Mouse (Mus musculus) hindbrain, embryonic 14.5 days (tissue): Measurements from ENCODE around the gene A130010J15Rik. TPM values are rescaled to one million over a fixed set of nuclear protein-coding genes. Genes with fewer than 3 reads are reported as not detected.

Source experiments
- ATAC-seq: fragments of 200-750 bp; cut with Nextera tagmentation; 2 replicates; pipeline ENCODE4 v1.8.0; 2017; ENCODE audit warnings: moderate number of reproducible peaks, mild to moderate bottlenecking, moderate TSS enrichment, moderate library complexity; ENCODE audit not compliant: low FRiP score
- DNase-seq: peaks from one replicate; pipeline ENCODE4 v3.0.0-alpha.2; 2015; ENCODE audit warnings: low spot score
- H3K27ac ChIP-seq: fragments of 300-500 bp; sonication (generic); 2 replicates; pipeline ENCODE4 v1.5.1; 2014; ENCODE audit warnings: mild to moderate bottlenecking, moderate library complexity
- H3K27me3 ChIP-seq: fragments of 300-500 bp; sonication (generic); 2 replicates; pipeline ENCODE4 v1.6.1; 2014; ENCODE audit warnings: mild to moderate bottlenecking, low read length, mixed read lengths; ENCODE audit not compliant: control insufficient read depth, insufficient read depth
- H3K36me3 ChIP-seq: fragments of 300-500 bp; sonication (generic); replicated peaks from 2 replicates; pipeline ENCODE4 v1.6.1; 2014; ENCODE audit not compliant: control insufficient read depth, insufficient read depth
- H3K4me1 ChIP-seq: fragments of 300-500 bp; sonication (generic); replicated peaks from 2 replicates; pipeline ENCODE4 v1.6.1; 2014; ENCODE audit warnings: antibody characterized with exemption, low read length, mixed read lengths; ENCODE audit not compliant: control insufficient read depth, insufficient read depth
- H3K4me2 ChIP-seq: fragments of 300-500 bp; sonication (generic); replicated peaks from 2 replicates; pipeline ENCODE4 v1.6.1; 2014; ENCODE audit warnings: mild to moderate bottlenecking, moderate library complexity
- H3K4me3 ChIP-seq: fragments of 300-500 bp; sonication (generic); replicated peaks from 2 replicates; pipeline ENCODE4 v1.5.1; 2014; ENCODE audit warnings: mild to moderate bottlenecking, low read length
- H3K9ac ChIP-seq: fragments of 300-500 bp; sonication (generic); 2 replicates; pipeline ENCODE4 v1.6.1; 2014
- H3K9me3 ChIP-seq: fragments of 300-500 bp; sonication (generic); 2 replicates; pipeline ENCODE4 v1.6.1; 2016; ENCODE audit warnings: low read length; ENCODE audit not compliant: control insufficient read depth
- WGBS: fragments of 180-500 bp; shearing (Covaris S2); extraction: QIAGEN DNeasy Blood & Tissue Kit; methylation state at CpG from one replicate; pipeline ENCODE4 v1.1.7; 2014; 5-methylcytosine and 5-hydroxymethylcytosine counted together
- polyA plus RNA-seq: library from polyadenylated mRNA; unstranded; fragments of >200 nt; fragmentation: Nextera tagmentation; extraction: Ambion mirVana; gene quantifications from 2 replicates; pipeline ENCODE4 v1.2.1, GENCODE M21; 2014

Gene A130010J15Rik
- polyA plus RNA-seq, 1 experiment from 2014 or later, result 11.4 TPM

DNA sequence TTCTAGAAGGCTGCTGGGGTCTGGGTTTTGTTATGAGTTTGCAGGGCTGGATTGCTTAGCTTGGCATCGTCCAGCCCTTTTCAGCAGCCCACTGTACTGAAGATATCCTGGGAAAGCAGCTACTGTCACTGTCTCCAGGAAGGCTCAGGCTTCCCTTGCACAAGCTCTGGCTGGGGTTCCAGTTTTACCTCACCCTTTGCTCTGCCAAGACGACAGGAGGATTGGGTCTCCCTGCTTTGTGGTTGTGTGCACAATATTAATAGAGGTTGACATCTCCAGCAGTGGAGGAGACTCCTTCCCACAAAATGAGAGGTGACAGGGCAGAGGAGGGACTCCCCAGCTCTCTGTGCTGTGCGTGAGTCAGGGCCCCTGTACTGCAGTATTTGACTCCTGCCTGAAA is 18.6 kb upstream of the A130010J15Rik start:
- no peak for DNase-seq
- Histone ChIP-seq H3K27ac (no peak overlapping the region), H3K9ac (no peak overlapping the region), H3K36me3 (no peaks in the 10 kb centered on the region), H3K27me3 (peaks cover 26% of the 10 kb centered on the region), H3K4me3 (no peak overlapping the region), H3K4me2 (no peak overlapping the region), H3K4me1 (no peaks in the 10 kb centered on the region), H3K9me3 (no peaks in the 10 kb centered on the region)
- ATAC-seq, result no peak
- 72% methylated on average over 3 of the region's 3 CpGs for WGBS

DNA sequence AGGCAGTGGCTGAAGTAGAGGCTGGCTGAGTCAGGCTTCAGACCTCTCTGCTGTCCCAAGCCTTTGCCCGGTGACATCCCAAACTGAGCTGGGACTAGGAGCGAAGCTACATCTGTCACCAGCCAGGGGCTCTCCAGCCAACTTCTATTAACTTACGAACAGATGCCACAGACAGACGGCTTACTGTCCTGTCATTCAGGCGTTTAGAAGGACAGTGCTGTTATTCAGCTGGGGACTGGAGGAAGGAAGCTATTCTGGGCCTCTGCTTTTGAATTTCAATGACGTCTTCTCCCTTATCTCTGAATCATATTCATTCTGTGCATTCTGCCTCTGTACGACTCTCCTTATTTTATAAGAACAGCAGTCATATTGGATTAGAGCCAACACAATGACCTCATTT is 16.7 kb upstream of the A130010J15Rik start:
- ATAC-seq (no peak; the same call in 1 of the 2 replicates), DNase-seq (no peak)
- Histone ChIP-seq H3K4me2 (no peak overlapping the region), H3K9me3 (no peaks in the 10 kb centered on the region), H3K27ac (no peak overlapping the region), H3K4me1 (no peaks in the 10 kb centered on the region), H3K9ac (no peak overlapping the region), H3K4me3 (no peak overlapping the region), H3K27me3 (peaks cover 38% of the 10 kb centered on the region), H3K36me3 (no peaks in the 10 kb centered on the region)
- WGBS, result 36% methylated on average over 7 of the region's 7 CpGs

- Histone ChIP-seq H3K9me3 (no peaks in the 10 kb centered on the region), H3K9ac (no peak within 1 kb of the TSS), H3K4me3 (peak within 1 kb of the TSS; percentile 12; the same call in 1 of the 2 replicates), H3K27ac (no peak within 1 kb of the TSS), H3K36me3 (no peaks in the 10 kb centered on the region), H3K4me1 (no peaks in the 10 kb centered on the region), H3K27me3 (peaks cover 38% of the 10 kb centered on the region), H3K4me2 (peak within 1 kb of the TSS; percentile 29)
- no peak for DNase-seq
- WGBS, result under 1% methylated on average over 30 of the region's 30 CpGs
- ATAC-seq, result peak; percentile 46
These were observed 15.0 kb upstream of the A130010J15Rik start, which contains the start of gene Irf6 for GRCm38 (mm10) chr1:193152872-193153271. Gene Irf6, plus strand, starts transcription at chr1:193153111.

DNA sequence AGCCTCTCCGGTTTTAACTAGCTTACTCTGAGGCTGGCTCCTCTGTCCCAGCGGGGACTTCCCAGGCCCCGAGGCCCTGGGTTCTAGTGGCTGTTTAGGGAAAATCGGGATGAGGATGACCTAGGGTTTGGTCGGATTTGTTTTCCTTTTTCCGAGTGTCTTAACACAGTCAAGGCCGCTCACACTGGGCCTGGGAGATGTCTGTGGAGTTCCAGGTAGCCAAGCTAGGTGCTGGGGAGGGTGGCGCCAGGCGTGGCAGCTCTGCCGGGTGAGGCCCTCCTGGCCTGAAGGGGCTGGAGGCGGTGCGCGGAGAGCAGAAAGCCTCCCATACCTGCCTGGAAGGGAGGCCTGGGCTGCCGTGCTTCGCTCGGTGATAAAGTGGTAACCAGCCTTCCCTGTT is 14.3 kb upstream of the A130010J15Rik start:
- Histone ChIP-seq H3K4me3 (no peak overlapping the region), H3K4me1 (no peaks in the 10 kb centered on the region), H3K27ac (no peak overlapping the region), H3K27me3 (peaks cover 38% of the 10 kb centered on the region), H3K9me3 (no peaks in the 10 kb centered on the region), H3K36me3 (no peaks in the 10 kb centered on the region), H3K9ac (no peak overlapping the region), H3K4me2 (no peak overlapping the region)
- WGBS, result 27% methylated on average over 16 of the region's 16 CpGs
- ATAC-seq (no peak), DNase-seq (no peak)

GRCm38 (mm10) chr1:193156316-193157110 is 11.3 kb upstream of the A130010J15Rik start:
- WGBS, result 79% methylated on average over 15 of the region's 15 CpGs
- no peak for DNase-seq
- no peaks in the 10 kb centered on the region for H3K4me1 ChIP-seq
- H3K27me3 ChIP-seq, result peaks cover 38% of the 10 kb centered on the region
- ATAC-seq, result no peak
- no peak overlapping the region for H3K4me2 ChIP-seq
- H3K9ac ChIP-seq, result no peak overlapping the region
- H3K4me3 ChIP-seq, result no peak overlapping the region
- no peak overlapping the region for H3K27ac ChIP-seq
- H3K36me3 ChIP-seq, result no peaks in the 10 kb centered on the region
- H3K9me3 ChIP-seq, result no peaks in the 10 kb centered on the region

GRCm38 (mm10) chr1:193157111-193157492 is 10.7 kb upstream of the A130010J15Rik start:
- Histone ChIP-seq H3K36me3 (no peaks in the 10 kb centered on the region), H3K4me3 (no peak overlapping the region), H3K27ac (no peak overlapping the region), H3K9ac (no peak overlapping the region), H3K27me3 (peaks cover 34% of the 10 kb centered on the region), H3K9me3 (no peaks in the 10 kb centered on the region), H3K4me1 (no peaks in the 10 kb centered on the region), H3K4me2 (no peak overlapping the region)
- 77% methylated on average over 8 of the region's 8 CpGs for WGBS
- DNase-seq, result no peak
- no peak for ATAC-seq

DNA sequence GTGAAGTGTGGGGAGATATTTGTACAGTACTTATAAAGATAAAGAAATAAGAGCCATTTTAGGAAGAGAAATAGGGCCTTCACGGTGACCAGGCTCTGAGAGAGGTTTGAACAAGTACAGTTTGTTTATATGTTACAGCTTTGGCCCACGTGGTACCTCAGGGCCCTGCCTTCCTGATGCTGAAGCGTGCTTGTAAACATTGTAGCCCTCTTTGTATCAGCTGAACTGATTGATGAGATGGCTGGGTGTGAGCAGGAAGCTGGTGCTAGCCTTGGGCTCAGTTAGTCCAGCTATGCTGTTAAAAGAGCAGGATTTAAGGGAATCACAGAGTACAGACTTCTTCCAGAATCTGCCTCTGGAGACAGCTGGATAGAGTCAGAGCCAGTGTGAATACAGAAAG is 8.7 kb upstream of the A130010J15Rik start:
- no peaks in the 10 kb centered on the region for H3K9me3 ChIP-seq
- H3K27ac ChIP-seq, result no peak overlapping the region
- H3K9ac ChIP-seq, result no peak overlapping the region
- no peaks in the 10 kb centered on the region for H3K4me1 ChIP-seq
- ATAC-seq (no peak), DNase-seq (no peak)
- H3K36me3 ChIP-seq, result no peaks in the 10 kb centered on the region
- peaks cover 13% of the 10 kb centered on the region for H3K27me3 ChIP-seq
- H3K4me3 ChIP-seq, result no peak overlapping the region
- 70% methylated on average over 3 of the region's 3 CpGs for WGBS
- no peak overlapping the region for H3K4me2 ChIP-seq

DNA sequence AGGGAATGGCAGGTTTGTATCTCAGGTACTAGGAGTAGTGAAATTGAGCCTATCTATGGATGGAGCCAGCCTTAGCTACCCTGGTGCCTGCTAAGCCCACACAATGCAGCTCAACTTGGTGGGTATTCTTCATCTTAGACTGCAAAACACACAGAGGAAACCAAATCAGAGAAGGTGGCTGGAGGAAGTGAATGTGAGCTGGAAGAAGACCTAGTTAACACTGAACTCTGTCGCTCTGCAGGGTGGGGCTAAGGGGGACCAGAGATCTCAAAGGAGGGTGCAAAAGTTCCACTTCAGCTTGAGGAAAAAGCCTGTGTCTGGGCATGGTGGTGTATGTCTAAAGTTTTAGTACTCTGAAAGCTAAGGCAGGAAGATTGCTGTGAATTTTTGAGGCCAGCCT is 8.2 kb upstream of the A130010J15Rik start:
- Histone ChIP-seq H3K27ac (no peak overlapping the region), H3K4me2 (no peak overlapping the region), H3K36me3 (no peaks in the 10 kb centered on the region), H3K4me1 (no peaks in the 10 kb centered on the region), H3K4me3 (no peak overlapping the region), H3K9me3 (no peaks in the 10 kb centered on the region), H3K9ac (no peak overlapping the region), H3K27me3 (peaks cover 8% of the 10 kb centered on the region)
- 63% methylated on average over 1 of the region's 1 CpGs for WGBS
- DNase-seq, result no peak
- no peak for ATAC-seq

DNA sequence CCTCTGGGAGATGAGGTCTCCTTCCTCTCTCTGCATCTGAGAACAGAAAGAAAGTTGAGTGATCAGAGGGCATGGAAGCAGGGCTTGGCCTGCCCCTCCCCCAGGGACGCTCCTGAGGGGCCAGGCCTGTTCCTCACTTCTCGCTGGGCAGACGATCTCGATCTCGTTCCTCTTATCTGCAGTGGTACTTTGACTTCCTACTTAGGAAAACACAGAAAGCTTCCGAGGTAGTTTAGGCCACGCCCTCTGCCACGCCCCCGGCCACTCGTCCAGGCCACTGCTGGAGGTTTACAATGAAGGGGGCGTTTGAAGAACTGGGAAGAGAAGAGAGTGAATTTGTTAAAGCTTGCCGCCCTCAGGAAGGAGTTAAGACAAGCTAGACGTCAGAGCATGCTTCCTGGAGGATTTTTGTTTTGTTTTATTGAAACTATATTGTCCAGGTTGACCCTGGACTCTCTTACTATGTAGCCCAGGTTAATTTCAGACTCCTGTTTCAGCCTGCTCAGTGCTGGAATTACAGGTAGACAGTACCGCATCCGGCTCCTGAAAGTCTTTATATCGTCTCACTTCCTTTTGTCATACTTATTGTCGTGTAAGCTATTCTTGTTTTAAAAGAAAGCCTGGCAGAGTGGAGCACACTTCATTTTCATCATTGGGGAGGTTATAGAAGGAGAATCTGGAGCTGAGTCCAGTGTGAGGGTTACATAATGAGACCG is 7.4 kb upstream of the A130010J15Rik start:
- no peak overlapping the region for H3K4me3 ChIP-seq
- 0 out of 2 replicates have a peak, but pooled peaks cover under 1% of the 10 kb centered on the region for H3K27me3 ChIP-seq
- H3K27ac ChIP-seq, result no peak overlapping the region
- no peak overlapping the region for H3K9ac ChIP-seq
- H3K9me3 ChIP-seq, result no peaks in the 10 kb centered on the region
- no peaks in the 10 kb centered on the region for H3K36me3 ChIP-seq
- H3K4me1 ChIP-seq, result no peaks in the 10 kb centered on the region
- ATAC-seq (no peak), DNase-seq (no peak)
- H3K4me2 ChIP-seq, result peak overlapping the region; percentile 31; the same call in 1 of the 2 replicates
- WGBS, result 13% methylated on average over 18 of the region's 18 CpGs
